Mouse (Mus musculus): ENCODE data around the gene Gm10447. TPM values are rescaled to one million over a fixed set of nuclear protein-coding genes. Genes with fewer than 3 reads are reported as not detected.
A peak's percentile ranks its signal among the peaks of the same experiment; 100 is the strongest.

Gm10447 gene
- polyA plus RNA-seq, 1 experiment from 2014 or later: 0.09 TPM

DNA sequence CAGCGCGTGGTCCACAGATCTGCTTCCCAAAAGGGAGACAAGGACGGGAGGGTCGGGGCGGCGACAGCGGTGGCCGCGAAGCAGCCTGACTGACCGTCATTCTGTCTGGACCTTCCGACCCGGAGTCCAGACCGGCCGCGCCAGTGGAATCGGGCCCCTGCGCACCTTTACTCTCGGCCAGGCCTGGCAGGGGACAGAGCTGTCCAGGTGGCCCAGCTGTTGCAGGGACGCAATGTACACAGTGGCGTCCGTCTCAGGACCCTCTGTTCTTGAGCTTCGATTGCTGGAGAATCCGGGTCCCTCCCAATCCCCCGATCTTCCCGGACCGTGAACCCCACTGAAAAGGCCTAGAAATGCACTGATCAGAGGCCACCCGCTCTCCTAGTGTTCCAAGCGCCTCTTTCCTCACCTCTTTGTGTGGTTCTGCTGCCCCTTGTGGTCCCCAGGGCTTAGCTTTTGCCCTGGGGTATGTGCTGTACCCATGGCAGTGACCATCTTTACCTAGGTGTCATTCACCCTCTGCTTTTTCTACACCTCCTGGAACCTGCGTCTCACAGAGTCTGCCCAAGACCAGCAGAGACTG, 553 bp upstream of the Gm10447 start:
- Histone ChIP-seq H3K27me3 (peaks cover 69% of the 10 kb centered on the region), H3K4me2 (peak overlapping the region; percentile 64), H3K4me3 (replicated peaks) (peak overlapping the region; percentile 57), H3K9me3 (replicated peaks) (no peaks in the 10 kb centered on the region), H3K9ac (peak overlapping the region; percentile 37; the same call in 1 of the 2 replicates), H3K36me3 (replicated peaks) (no peaks in the 10 kb centered on the region), H3K27ac (replicated peaks) (peak overlapping the region; percentile 61), H3K4me1 (replicated peaks) (peaks cover 23% of the 10 kb centered on the region)
- WGBS (ENCODE audit: insufficient replicate concordance): 9% methylated on average over 29 of the region's 29 CpGs
- peak; percentile 49 for ATAC-seq (ENCODE audit: insufficient read depth)

DNA sequence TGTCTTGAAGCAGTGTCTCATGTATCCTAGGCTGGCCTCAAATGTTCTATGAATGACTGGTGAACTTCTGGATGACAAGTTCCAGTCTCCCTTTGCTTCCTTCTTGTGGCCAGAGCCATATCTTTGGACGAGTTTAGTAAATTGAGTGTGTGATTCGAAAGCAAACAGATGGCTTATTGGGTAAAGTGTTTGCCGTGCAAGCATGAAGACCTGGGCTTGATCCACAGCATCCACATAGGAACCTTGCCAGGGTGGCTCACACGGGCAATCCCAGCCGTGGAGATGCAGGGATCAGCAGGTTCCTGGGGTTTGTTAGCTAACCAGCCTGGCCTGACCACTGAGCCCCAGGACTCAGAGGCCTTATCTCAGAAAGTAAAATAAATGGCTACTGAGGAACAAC, 3.9 kb downstream of the Gm10447 start:
- H3K4me3 ChIP-seq (replicated peaks): no peak overlapping the region
- ATAC-seq (ENCODE audit: insufficient read depth): no peak
- H3K27me3 ChIP-seq: peaks cover 55% of the 10 kb centered on the region
- no peaks in the 10 kb centered on the region for H3K9me3 ChIP-seq (replicated peaks)
- H3K4me2 ChIP-seq: no peak overlapping the region
- no peak overlapping the region for H3K9ac ChIP-seq
- H3K36me3 ChIP-seq (replicated peaks): no peaks in the 10 kb centered on the region
- peaks cover 22% of the 10 kb centered on the region for H3K4me1 ChIP-seq (replicated peaks)
- 63% methylated on average over 5 of the region's 5 CpGs for WGBS (ENCODE audit: insufficient replicate concordance)
- no peak overlapping the region for H3K27ac ChIP-seq (replicated peaks)

DNA sequence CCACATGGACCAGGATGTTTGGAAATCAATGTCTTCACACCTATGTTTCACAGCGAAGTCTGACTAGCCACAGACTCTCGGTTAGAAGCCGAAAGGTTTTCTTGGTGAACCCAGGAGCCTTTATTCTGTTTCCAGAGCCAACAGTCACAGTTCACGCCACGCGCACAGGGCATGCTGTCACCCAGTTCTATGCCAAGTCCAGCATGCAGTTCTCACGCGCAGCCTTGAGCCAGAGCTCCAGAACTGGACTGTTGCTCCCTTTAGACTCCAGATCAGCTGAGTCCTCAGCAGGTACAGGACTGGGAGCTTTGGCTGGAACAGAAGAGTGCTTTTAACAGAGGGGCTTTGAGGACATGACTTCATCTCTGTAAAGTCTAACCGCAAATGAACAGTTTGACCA, 4.5 kb downstream of the Gm10447 start:
- no peak overlapping the region for H3K9ac ChIP-seq
- 80% methylated on average over 9 of the region's 9 CpGs for WGBS (ENCODE audit: insufficient replicate concordance)

DNA sequence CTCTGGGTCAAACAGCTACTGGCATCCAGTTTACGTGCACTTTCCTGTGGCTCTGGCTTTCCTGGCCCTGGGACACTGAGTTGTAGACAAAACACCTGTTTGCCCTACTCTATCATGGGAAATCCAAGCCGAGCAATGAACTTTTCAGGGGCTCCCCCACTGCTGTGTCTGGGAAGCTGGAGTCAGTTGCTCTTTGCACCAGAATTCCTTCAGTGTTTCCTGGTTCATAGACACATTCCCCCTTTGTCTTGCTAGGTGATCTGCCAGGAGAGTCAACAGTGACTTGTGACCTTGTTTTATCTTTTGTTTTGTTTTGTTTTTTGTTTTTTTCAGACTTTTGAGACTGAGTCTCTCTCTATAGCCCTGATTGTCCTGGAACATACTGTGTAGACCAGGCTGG, 5.5 kb downstream of the Gm10447 start:
- no peak for ATAC-seq (ENCODE audit: insufficient read depth)

More for the DNA sequence above, 4.5 kb downstream of the Gm10447 start:
- Histone ChIP-seq H3K4me2 (no peak overlapping the region), H3K27me3 (peaks cover 49% of the 10 kb centered on the region), H3K36me3 (replicated peaks) (no peaks in the 10 kb centered on the region), H3K27ac (replicated peaks) (no peak overlapping the region), H3K4me3 (replicated peaks) (no peak overlapping the region), H3K4me1 (replicated peaks) (peaks cover 16% of the 10 kb centered on the region), H3K9me3 (replicated peaks) (no peaks in the 10 kb centered on the region)
- no peak for ATAC-seq (ENCODE audit: insufficient read depth)

DNA sequence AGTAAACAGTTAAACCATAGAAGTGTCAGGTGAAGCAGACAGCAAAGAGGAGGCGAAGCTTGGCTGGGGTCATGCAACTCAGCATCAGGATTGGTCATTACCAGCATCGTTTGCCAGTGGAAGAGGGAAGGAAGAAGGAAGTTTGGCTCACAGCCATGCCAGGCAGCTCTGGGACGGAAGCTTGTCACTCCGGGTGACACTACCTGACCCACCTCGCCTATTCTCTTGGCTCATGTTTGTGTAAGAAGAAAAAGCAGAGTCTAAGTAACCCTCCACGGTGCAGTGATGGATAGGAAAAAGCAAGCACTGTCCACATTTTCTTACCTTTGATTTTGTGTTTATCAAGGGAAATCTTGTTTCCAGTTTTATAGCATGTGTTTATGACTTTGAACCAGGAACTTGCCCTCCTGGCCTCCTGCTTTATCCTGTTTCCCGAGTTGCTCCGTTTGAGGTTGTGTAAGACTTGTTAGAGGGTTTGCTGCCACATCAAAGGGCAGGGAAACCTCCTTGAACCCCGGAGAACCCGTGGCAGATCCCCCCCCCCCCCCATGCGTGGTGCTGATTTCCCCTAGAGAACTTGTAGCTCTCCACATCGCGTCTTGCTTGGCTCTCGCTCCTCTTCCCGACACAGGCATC, 6.7 kb downstream of the Gm10447 start:
- ATAC-seq (ENCODE audit: insufficient read depth): no peak
- H3K27me3 ChIP-seq: peaks cover 27% of the 10 kb centered on the region
- no peaks in the 10 kb centered on the region for H3K9me3 ChIP-seq (replicated peaks)
- no peak overlapping the region for H3K9ac ChIP-seq
- WGBS (ENCODE audit: insufficient replicate concordance): 20% methylated on average over 15 of the region's 15 CpGs
- H3K4me2 ChIP-seq: no peak overlapping the region
- H3K4me3 ChIP-seq (replicated peaks): no peak overlapping the region
- H3K27ac ChIP-seq (replicated peaks): no peak overlapping the region
- no peaks in the 10 kb centered on the region for H3K36me3 ChIP-seq (replicated peaks)
- H3K4me1 ChIP-seq (replicated peaks): peaks cover 18% of the 10 kb centered on the region

More for the DNA sequence above, 5.5 kb downstream of the Gm10447 start:
- Histone ChIP-seq H3K36me3 (replicated peaks) (no peaks in the 10 kb centered on the region), H3K9me3 (replicated peaks) (no peaks in the 10 kb centered on the region), H3K4me2 (no peak overlapping the region), H3K27ac (replicated peaks) (no peak overlapping the region), H3K4me1 (replicated peaks) (peaks cover 12% of the 10 kb centered on the region), H3K27me3 (peaks cover 39% of the 10 kb centered on the region), H3K4me3 (replicated peaks) (no peak overlapping the region), H3K9ac (no peak overlapping the region)
- 58% methylated on average over 2 of the region's 2 CpGs for WGBS (ENCODE audit: insufficient replicate concordance)

DNA sequence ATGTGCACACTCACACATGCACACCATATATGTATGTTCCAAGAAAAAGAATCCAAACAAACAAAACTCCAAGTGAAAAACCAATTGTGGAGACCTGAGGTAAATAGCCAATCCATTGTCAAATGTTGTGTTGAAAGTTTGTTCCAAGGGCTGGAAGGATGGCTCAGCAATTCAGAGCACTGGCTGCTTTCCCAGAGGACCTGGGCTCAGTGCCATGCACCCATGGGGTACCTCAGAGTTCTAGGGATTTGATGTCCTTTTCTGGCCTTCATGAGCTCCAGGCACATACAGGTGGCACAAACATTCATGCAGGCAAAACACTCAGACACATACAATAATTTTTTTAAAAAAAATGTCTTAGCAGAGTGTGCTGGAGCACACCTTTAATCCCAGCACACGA, 8.4 kb downstream of the Gm10447 start:
- Histone ChIP-seq H3K4me2 (no peak overlapping the region), H3K4me1 (replicated peaks) (peaks cover 28% of the 10 kb centered on the region), H3K9me3 (replicated peaks) (no peaks in the 10 kb centered on the region), H3K4me3 (replicated peaks) (no peak overlapping the region), H3K27ac (replicated peaks) (no peak overlapping the region), H3K9ac (no peak overlapping the region), H3K36me3 (replicated peaks) (no peaks in the 10 kb centered on the region), H3K27me3 (peaks cover 20% of the 10 kb centered on the region)
- ATAC-seq (ENCODE audit: insufficient read depth): no peak
- 69% methylated on average over 1 of the region's 1 CpGs for WGBS (ENCODE audit: insufficient replicate concordance)

DNA sequence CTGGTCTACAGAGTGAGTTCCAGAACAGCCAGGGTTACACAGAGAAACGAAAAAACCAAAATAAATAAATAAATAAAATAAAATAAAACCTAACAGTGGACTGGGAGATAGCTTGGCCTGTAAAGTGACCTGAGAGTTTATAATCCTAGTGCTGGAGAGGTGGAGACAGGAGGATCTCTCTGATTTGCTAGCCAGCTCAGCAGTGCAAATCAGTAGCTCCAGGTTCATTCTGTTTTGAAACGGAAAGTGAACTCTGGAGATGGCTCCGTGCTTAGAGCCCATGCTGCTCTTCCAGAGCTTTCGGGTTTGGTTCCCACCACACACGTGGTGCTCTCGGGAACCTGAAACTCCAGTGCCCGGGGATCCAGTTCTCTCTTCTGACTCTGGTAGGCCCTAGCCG, 8.9 kb downstream of the Gm10447 start:
- 74% methylated on average over 8 of the region's 8 CpGs for WGBS (ENCODE audit: insufficient replicate concordance)

DNA sequence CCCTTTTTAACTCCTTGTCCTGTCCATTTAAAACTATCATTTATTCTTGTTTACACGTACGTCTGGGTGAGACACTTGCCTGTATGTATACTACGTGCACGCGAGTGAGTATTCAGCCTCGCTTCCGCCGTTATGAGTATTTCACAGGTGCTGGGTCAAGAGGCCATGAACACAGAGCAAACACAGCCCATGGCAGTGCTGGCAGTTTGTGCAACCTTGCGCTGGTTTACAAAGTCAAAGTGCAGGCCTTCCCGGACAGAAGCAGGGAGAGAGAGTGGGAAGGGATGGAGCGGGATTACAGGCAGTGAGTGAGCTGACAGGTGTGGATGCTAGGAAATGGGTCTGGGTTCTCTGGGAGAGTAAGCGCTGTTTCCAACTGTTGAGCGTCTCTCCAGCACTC, 10.7 kb downstream of the Gm10447 start:
- H3K27me3 ChIP-seq: peaks cover 16% of the 10 kb centered on the region
- peak; percentile 69 for ATAC-seq (ENCODE audit: insufficient read depth)
- H3K36me3 ChIP-seq (replicated peaks): no peaks in the 10 kb centered on the region
- 0 out of 2 replicates have a peak overlapping the region, but pooled peaks have one; percentile 45 for H3K27ac ChIP-seq (replicated peaks)
- 79% methylated on average over 13 of the region's 13 CpGs for WGBS (ENCODE audit: insufficient replicate concordance)
- peaks cover 35% of the 10 kb centered on the region for H3K4me1 ChIP-seq (replicated peaks)
- no peak overlapping the region for H3K4me3 ChIP-seq (replicated peaks)
- no peaks in the 10 kb centered on the region for H3K9me3 ChIP-seq (replicated peaks)
- no peak overlapping the region for H3K4me2 ChIP-seq
- H3K9ac ChIP-seq: no peak overlapping the region

More for the DNA sequence above, 8.9 kb downstream of the Gm10447 start:
- no peaks in the 10 kb centered on the region for H3K36me3 ChIP-seq (replicated peaks)
- H3K27me3 ChIP-seq: peaks cover 20% of the 10 kb centered on the region
- no peak overlapping the region for H3K9ac ChIP-seq
- H3K4me2 ChIP-seq: no peak overlapping the region
- H3K4me1 ChIP-seq (replicated peaks): peaks cover 28% of the 10 kb centered on the region
- H3K4me3 ChIP-seq (replicated peaks): no peak overlapping the region
- no peaks in the 10 kb centered on the region for H3K9me3 ChIP-seq (replicated peaks)
- ATAC-seq (ENCODE audit: insufficient read depth): no peak
- no peak overlapping the region for H3K27ac ChIP-seq (replicated peaks)

DNA sequence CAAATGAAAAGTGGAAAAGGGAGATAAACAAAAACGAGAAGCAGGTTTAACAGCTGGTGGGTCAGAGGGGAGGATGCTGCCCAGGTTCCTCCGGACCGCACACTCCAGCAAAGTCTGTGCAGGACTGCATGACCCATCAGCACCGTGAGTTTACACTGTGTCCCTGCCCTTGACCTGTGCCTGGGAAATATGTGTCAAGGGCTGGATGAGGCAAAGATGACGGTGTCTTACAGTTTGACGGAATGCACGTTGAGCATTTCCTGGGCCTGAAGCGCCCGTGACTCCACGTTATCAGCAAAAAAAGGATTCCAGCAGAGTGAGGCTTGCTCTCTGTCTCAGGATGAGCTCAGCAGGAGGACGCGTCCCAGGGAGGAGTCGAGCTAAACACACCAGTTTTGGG, 11.3 kb downstream of the Gm10447 start:
- no peaks in the 10 kb centered on the region for H3K36me3 ChIP-seq (replicated peaks)

DNA sequence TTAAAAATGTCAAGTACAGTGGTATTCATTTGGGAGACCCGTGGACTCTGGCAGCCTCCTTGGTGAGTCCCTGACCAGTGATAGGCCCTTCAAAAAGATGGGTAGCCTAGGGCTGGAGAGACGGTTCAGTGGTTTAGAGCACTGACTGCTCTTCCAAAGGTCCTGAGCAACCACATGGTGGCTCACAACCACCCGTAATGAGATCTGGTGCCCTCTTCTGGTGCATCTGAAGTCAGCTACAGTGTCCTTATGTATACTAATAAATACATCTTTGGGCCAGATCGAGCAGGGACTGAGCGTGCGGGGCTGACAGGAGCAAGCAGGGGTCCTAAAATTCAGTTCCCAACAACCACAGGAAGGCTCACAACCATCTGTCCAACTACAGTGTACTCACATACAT, 13.0 kb downstream of the Gm10447 start:
- H3K27ac ChIP-seq (replicated peaks): no peak overlapping the region
- 12% methylated on average over 6 of the region's 6 CpGs for WGBS (ENCODE audit: insufficient replicate concordance)
- no peak overlapping the region for H3K9ac ChIP-seq
- H3K36me3 ChIP-seq (replicated peaks): no peaks in the 10 kb centered on the region
- H3K4me2 ChIP-seq: peak overlapping the region; percentile 18
- H3K27me3 ChIP-seq: no peaks in the 10 kb centered on the region
- no peak overlapping the region for H3K4me3 ChIP-seq (replicated peaks)
- no peaks in the 10 kb centered on the region for H3K9me3 ChIP-seq (replicated peaks)
- peaks cover 27% of the 10 kb centered on the region for H3K4me1 ChIP-seq (replicated peaks)
- 0 out of 2 replicates have a peak, but pooled peaks have one; percentile 17 for ATAC-seq (ENCODE audit: insufficient read depth)

More for the DNA sequence above, 11.3 kb downstream of the Gm10447 start:
- WGBS (ENCODE audit: insufficient replicate concordance): 56% methylated on average over 13 of the region's 13 CpGs
- H3K4me2 ChIP-seq: no peak overlapping the region
- no peaks in the 10 kb centered on the region for H3K9me3 ChIP-seq (replicated peaks)
- H3K27ac ChIP-seq (replicated peaks): peak overlapping the region; percentile 45; the same call in 1 of the 2 replicates
- H3K27me3 ChIP-seq: peaks cover 10% of the 10 kb centered on the region
- ATAC-seq (ENCODE audit: insufficient read depth): peak; percentile 26; the same call in 1 of the 2 replicates
- peaks cover 32% of the 10 kb centered on the region for H3K4me1 ChIP-seq (replicated peaks)
- H3K4me3 ChIP-seq (replicated peaks): no peak overlapping the region
- H3K9ac ChIP-seq: no peak overlapping the region

DNA sequence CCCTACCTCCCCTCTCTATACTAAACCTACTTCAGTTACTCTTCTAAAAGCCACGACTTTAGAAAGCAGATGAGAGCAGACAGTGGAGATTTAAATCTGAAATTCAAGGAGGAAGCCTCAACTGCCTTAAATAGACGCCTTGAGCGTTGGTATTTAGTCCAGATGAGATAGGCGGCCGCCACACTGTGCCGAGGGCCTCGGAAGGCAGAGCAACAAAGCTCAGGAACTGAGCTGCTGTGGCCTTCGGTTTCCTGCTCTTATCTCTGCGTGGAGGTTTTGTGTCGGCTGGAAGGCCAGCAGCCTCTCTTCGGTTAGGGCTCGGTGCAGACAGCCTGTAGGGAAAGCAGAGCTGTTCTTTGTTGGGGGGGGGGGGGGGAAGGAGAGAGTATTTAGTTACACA, 15.0 kb downstream of the Gm10447 start:
- Histone ChIP-seq H3K27me3 (no peaks in the 10 kb centered on the region), H3K4me1 (replicated peaks) (peaks cover 23% of the 10 kb centered on the region), H3K27ac (replicated peaks) (no peak overlapping the region), H3K9me3 (replicated peaks) (no peaks in the 10 kb centered on the region), H3K9ac (0 out of 2 replicates have a peak overlapping the region, but pooled peaks have one; percentile 8), H3K36me3 (replicated peaks) (no peaks in the 10 kb centered on the region), H3K4me2 (peak overlapping the region; percentile 13; the same call in 1 of the 2 replicates), H3K4me3 (replicated peaks) (no peak overlapping the region)
- WGBS (ENCODE audit: insufficient replicate concordance): 3% methylated on average over 12 of the region's 12 CpGs
- no peak for ATAC-seq (ENCODE audit: insufficient read depth)

Measured in liver, embryonic 15.5 days (tissue).